Mouse (Mus musculus): Measurements from ENCODE around the gene Ripply2.

- TF ChIP-seq CTCF (IDR thresholded peaks at IDR 0.05) = no peak
- no peak for TF ChIP-seq POLR2A (IDR thresholded peaks at IDR 0.05; ENCODE audit: insufficient read depth, low read depth, low read length)
Measured at GRCm38 (mm10) chr9:86980048-86980447, 35.3 kb upstream of the Ripply2 start.
